Mouse (Mus musculus) CH12.LX (cell line): Measurements from ENCODE around the gene Bsn.

ENCODE experiments used
- CTCF ChIP-seq, 2 experiments: IDR thresholded peaks in 1 of 2; conservative IDR thresholded peaks in 1 of 2; 2 replicates each; pipeline ENCODE4 v1.5.1; 2011 to 2012; ENCODE audit warnings: low read depth in 2 of 2, low read length in 2 of 2, improper control_type of control experiment in 1 of 2, inconsistent platforms in 1 of 2, mild to moderate bottlenecking in 1 of 2, moderate library complexity in 1 of 2
- MAX ChIP-seq: IDR thresholded peaks from 2 replicates; pipeline ENCODE4 v1.6.1; 2011; ENCODE audit warnings: low read length, improper control_type of control experiment
- POLR2A ChIP-seq: IDR thresholded peaks from 2 replicates; pipeline ENCODE4 v1.6.1; 2011; ENCODE audit warnings: low read depth, mild to moderate bottlenecking, improper control_type of control experiment, low read length
- USF2 ChIP-seq: conservative IDR thresholded peaks from 2 replicates; pipeline ENCODE4 v1.6.1; 2011; ENCODE audit warnings: low read depth, low read length, improper control_type of control experiment

- TF ChIP-seq MAX, result no peak
- no peak for TF ChIP-seq CTCF (conservative IDR thresholded peaks at IDR 0.05 in 1 of 2, IDR thresholded peaks at IDR 0.05 in 1 of 2; ENCODE audit: low read depth in 2 of 2, low read length in 2 of 2)
- TF ChIP-seq USF2, result no peak
- TF ChIP-seq POLR2A, result no peak
These were observed 37.9 kb upstream of the Bsn start for GRCm38 (mm10) chr9:108227911-108228649.
